Mouse (Mus musculus): ENCODE results near the gene Mvb12b.
"Not testable (repeated sequence)": the region's sequence is repeated elsewhere in the genome, so short reads cannot be mapped to it uniquely, and the experiment has no call there.

Gene Mvb12b

DNA sequence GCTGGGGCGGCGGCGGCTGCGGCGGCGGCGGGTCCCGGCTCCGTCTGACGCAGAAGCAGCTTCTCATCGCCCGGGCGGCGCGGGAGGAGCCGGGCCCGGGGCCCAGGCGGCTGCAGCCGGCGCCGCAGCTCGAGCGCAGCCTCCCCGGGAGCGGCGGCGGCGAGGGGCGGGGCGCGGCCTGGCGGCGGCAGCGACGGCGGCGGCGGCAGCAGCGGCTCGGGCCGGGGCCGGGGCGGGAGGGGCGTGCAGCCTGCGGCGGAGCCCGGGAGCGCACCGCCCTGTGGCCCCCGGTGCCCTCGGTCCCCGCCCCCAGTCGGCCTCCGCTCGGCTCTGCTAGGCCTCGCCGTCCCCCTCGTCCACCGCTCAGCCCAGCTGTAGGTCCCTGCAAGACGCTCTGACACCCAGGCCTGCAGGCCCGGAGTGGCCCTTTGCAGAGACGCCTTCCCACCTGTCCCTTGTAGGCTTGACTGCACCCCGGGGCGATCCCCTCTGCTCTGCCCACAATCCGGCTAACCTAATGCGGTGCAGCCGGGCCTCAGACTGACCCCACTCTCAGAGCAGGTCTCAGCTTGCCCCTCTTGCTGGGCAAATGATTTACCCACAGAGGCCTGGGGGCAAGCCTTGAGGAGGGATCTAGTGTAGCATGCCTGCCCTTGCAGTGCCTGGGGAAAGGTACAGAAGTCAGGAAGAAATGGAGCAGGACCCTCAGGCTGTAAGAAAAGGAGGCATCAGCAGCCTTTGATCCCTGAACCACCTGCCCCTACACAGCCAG lies at the start of gene Mvb12b:
Mvb12b (minus strand) TSS at position 619 of the 772 bp plus-strand sequence.
- no peak for DNase-seq (ENCODE audit: low spot score in 2 of 2)

DNA sequence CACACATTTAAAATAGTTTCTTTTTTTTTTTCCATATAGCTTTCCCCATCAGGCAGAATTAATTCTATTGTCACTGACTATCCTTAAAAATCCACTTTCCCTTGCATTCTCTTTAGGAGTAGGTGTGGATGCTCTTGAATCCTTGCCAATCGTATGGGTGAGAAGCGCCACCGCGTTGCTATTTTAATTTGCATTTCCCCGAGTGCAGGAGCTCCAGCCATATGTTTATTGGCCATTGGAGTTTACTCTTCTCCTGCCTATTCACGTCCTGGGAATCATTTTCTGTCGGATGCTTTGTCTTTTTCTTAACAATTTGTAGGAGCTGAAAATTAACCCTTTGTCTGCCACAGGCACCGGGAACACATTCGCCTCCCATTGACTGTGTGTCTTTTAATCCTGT lies 48.0 kb upstream of the Mvb12b start:
- no peak for DNase-seq (ENCODE audit: low spot score in 2 of 2)

DNA sequence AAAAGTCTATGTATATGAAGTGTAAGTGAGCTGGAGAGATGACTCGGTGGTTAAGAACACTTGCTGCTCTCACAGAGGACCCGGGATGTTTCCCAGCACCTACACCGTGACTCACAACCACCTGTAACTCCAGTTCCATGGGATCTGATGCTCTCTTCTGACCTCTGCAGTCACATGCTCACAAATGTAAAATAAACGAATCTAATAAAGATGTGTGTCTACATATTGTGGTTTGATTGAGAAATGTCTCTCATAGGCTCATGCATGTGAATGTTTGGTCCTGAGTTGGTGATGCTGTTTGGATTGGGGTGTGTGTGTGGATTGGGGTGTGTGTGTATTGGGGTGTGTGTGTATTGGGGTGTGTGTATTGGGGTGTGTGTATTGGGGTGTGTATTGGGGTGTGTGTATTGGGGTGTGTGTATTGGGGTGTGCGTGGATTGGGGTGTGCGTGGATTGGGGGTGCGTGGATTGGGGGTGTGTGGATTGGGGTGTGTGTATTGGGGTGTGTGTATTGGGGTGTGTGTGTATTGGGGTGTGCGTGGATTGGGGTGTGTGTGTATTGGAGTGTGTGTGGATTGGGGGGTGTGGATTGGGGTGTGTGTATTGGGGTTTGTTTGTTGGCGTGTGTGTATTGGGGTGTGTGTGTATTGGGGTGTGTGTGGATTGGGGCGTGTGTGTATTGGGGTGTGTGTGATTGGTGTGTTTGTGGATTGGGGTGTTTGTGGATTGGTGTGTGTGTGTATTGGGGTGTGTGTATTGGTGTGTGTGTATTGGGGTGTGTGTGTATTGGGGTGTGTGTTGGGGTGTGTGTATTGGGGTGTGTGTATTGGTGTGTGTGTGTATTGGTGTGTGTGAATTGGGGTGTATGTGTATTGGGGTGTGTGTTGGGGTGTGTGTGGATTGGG lies 46.1 kb upstream of the Mvb12b start:
- no peak for DNase-seq (ENCODE audit: low spot score in 2 of 2)

DNA sequence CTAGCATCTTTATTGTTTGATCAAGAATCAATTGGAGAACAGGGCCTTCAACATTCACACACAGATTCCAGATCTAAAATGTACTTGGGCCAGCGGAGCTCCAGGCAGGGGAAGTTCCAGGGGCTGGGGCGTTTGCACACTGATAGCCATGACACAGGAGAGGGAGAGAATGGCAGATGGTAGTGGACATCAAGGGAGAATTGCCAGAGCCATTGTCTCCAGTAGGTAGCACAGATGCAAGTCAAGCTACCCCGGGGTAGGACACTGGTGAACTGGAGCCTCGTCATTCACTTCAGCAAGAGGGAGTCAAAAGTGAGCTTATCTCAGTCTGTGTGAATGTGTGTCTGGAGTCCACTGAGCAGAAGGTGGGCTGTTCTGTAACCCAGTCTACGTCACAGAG lies 43.4 kb upstream of the Mvb12b start:
- DNase-seq (ENCODE audit: low spot score in 2 of 2), result no peak

DNA sequence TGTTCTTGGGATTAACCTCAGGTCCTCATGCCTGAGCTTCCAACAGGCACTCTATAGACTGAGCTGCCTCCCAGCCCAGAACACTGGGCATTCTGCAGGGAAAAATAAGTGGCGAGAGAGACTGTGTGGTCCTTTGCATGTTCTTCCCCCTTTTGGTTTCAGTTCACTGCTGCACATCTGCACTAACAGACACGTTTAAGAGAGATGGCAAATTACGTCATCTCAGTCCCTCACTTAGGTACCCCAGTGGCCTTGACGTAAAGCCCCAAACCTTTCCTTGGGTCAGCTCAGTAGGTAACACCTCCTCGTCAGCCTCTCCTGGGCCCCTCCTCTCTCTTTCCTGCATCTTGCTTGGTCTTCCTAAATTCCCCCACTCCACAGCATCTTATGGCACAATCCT lies 37.5 kb upstream of the Mvb12b start:
- DNase-seq (ENCODE audit: low spot score in 2 of 2), result no peak

DNA sequence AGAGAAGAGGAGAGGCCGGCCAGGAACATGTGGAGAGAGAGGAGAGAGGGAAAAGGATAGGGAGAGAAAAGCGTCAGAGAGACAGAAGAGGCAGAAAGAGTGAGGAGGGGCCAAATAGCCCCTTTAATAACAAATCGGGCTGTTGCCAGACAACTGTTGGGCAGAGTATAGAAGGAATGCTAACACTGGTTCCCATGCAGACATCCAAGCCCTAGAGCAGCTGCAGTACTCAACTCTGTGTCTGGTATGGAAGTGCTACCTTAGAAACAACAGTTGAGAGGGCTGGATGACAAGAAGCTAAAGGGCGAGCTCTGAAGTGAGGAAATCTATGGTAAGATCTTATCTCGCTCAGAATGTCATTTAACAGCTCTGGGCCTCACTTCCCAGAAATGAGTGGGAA lies 35.7 kb upstream of the Mvb12b start:
- no peak for DNase-seq (ENCODE audit: low spot score in 2 of 2)

DNA sequence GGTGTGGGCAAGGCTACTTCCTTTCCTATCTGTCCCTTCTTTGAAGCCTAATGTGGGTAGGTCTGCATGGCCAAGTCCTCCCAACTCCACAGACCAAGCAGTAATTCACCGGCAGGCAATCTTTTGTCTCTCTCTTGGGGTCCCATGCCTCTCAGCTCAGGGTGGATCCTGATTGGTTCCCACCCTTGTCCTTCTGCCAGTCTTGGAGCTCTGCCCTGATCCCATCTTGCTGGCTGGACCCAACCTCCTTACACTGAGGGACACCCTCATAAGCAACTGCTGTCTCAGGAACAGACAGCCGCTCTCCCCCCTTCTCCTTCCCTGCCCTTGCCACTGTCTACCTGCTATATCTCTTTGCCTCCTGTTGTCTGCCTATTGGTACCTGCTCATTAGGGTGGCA lies 34.7 kb upstream of the Mvb12b start:
- DNase-seq (ENCODE audit: low spot score in 2 of 2), result no peak

DNA sequence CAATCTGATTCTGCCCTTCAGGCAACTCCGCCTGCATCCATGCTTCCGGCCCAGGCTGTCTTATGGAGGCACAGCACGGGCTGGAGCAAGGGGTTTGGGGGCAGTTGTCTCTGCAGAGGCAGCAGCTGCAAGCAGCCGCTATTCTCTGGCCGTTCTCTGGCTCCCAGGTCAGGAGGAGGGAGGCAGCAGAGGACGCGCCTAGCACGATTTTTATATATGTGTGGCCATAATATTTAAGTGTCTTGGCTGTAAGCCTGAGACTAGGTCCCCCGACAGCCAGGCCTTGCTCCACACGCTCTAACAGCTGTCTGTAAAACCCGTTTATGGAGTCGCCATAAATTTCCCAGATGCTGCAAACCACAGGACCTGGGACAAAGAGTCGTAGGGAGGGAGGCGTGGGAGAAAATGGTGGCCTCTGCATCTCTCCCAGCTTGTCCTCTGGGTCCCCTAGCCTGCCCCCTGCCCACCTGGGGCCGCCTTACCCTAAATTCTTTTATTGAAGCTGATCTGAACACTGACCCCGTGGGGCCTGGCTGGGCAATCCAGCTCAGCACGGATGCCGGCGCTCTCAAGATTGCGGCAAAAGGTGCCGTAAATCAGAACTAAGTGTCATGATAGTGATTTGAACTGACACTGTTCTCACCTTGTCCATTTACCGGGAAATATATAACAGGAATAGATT lies 32.3 kb upstream of the Mvb12b start:
- no peak for DNase-seq (ENCODE audit: low spot score in 2 of 2)

DNA sequence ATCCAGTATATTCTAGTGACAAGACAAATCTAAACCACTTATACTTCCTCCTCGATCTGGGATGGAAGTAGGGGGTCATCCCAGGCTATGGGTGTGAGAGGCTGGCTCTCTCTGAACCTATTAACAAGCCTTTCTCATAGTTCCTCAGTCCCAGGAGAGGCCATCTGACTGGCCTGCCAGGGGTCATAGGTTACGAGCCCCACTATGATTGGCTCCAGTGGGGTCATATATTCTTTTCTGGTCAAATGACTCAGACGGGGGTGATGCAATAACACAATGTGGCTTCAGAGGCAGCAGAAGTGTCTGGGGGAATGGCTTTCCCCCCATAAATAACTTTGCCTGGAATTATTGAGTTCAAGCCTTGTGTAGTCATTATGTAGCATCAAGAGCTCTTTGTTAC lies 31.1 kb upstream of the Mvb12b start:
- DNase-seq (ENCODE audit: low spot score in 2 of 2), result no peak

DNA sequence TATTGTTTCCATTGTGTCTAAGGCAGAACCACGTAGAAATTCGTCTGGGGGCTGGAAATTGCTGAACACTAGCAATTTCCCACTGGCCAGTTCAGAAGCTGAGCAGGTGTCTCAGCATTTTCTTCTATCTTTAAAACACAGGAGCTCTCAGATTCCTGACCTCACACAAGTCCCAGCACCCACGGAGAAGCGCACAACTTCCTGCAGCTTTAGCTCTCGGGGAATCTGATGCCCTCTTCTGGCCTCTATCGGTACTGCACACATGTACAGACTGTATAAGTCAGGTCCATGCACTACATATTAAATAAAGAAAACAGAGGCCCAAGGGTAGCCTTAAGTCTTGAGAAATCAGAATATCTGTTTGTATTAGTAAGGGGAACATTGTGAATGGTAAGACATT lies 30.6 kb upstream of the Mvb12b start:
- DNase-seq (ENCODE audit: low spot score in 2 of 2), result no peak

DNA sequence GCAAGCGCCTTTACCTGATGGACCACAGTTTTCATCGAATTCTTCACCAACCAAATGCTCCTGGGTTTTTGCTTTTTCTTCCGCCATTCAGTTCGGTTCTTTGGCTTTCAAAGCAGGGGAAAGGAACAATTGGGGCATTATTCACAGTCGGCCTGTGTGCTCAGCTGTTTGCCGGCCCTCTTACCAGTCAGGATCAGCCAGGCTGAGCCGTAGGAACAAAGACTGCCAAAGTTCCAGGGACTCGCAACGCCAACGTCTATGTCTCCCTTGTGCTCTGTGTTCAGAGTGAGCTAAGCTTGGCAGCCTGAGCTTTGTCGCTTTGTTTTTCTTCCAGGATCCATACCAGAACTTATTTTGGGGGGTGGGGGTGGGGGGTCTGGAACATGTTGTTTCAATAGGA lies 28.9 kb upstream of the Mvb12b start:
- DNase-seq (ENCODE audit: low spot score in 2 of 2), result no peak

DNA sequence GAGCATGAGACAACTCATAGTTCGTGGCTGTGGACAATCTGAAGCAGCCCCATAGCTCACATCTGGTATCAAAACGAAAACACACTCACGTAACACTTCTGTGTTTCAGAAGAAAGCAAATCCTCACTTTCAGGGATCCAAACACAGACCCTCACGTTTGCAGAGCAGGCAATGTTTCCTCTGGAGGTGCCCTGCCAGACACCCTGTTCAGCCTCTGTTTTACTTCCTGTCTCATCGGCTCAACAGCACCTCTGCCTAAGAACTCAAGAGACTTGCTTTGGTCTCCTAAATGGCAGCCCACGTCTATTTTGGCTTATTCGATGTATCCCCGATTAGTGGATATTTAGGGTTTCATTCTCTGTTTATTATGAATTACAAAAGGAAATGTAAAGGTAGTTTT lies 27.3 kb upstream of the Mvb12b start:
- DNase-seq (ENCODE audit: low spot score in 2 of 2), result no peak

DNA sequence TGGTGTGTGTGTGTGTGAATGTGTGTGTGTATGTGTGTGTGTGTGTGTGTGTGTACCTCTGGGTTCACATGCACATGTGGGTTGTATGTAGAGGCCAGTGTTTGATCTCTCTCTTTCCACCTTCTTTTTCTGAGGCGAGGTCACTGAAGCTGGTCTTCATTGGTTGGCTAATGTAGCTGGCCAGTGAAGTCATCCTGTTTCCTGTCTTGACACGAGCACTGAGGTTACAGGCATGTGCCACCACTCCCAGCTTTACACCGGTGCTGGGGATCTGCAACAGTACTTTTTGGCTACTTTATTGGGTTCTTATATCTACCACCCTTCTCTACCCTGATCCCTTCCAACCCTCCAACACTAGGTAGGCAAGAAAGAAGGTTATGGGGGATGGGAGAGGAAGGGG lies 26.6 kb upstream of the Mvb12b start:
- DNase-seq (ENCODE audit: low spot score in 2 of 2), result no peak

DNA sequence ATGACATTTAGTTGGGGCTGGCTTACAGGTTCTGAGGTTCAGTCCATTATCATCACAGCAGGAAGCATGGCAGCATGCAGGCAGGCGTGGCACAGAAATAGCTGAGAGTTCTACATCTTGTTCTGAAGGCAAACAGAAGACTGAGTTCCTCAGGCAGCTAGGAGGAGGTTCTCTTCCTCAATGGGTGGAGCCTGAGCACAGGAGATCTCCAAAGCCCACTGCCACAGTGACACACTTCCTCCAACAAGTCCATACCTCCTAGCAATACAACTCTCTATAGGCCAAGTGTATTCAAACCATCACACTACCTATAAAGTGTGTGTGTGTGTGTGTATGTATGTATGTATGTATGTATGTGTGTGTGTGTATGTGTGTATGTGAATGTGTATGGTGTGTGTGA lies 25.9 kb upstream of the Mvb12b start:
- not testable (repeated sequence) for DNase-seq (ENCODE audit: low spot score in 2 of 2)

DNA sequence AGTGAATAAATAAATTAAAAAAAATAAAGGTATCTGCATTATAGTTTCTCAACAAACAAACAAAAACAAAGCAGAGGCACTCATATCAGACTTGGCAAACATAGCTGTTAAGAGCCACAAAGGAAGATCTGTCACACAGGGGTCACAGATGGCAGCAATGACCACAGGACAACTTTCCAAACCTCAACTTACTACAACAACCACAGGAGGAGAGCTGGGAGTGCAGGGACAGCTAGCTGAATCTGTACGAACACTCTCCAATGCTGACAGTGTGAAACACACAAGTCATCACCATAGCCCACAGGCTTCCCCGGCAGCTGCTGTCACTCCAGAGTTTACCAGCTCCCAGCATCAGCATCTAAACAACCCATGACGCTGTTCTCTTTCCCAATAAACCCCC lies 25.0 kb upstream of the Mvb12b start:
- DNase-seq (ENCODE audit: low spot score in 2 of 2), result no peak

DNA sequence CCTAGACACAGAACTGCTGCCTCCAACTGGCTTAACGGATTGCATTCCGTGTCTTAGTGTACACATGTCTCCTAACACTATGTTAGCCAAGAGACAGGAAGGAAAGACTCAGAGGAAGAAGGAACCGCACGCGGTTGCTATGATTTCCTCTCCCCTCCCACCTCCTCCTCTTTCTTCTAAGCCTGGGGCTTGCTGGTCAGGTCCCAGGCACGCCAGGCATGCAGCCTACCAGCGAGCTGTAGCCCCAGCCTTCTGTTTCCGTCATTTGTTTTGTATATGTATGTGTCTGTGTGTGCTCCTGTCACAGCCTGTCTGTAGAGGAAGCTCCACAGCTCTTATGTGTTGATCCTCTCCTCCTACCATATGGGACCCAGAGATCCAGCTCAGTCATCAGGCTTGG lies 20.6 kb upstream of the Mvb12b start:
- DNase-seq (ENCODE audit: low spot score in 2 of 2), result peak; percentile 17 to 20

DNA sequence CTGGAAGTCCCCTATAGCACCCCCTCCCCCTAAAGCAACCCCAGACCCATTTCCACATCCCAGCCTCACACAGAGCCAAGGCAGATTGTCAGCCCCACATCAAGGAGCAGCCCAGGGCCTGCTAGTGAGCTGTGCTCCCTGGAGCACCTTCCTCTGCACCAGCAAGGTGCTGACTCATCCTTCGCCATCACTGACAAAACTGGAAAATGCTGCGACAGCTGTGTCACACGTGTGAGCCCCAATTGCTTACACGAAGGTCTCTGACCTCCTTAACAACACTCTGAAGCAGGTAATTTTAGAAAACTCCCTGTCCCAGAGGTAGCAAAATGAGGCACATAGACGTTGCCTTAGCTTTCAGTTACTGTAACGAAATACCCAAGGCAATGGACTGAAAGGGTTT lies 19.4 kb upstream of the Mvb12b start:
- DNase-seq (ENCODE audit: low spot score in 2 of 2), result no peak

DNA sequence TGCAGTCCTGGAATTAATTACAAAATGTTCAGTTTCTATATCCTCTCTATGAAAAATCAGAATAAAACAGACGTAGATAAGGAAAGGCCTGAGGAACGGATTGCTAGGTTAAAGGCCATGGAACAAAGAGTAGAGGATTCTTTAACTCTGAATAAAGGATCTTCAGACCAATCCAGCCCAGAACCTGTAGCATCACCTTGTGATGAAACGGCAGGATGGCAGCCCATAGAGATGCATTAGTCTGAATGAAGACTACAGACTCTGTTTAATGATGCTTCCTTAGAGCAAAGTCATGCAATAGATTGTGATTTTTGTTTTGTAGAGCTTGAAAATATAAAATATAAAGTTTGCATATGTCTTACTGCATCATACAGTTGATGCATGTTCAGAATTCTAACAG lies 8.1 kb upstream of the Mvb12b start:
- DNase-seq (ENCODE audit: low spot score in 2 of 2), result no peak

DNA sequence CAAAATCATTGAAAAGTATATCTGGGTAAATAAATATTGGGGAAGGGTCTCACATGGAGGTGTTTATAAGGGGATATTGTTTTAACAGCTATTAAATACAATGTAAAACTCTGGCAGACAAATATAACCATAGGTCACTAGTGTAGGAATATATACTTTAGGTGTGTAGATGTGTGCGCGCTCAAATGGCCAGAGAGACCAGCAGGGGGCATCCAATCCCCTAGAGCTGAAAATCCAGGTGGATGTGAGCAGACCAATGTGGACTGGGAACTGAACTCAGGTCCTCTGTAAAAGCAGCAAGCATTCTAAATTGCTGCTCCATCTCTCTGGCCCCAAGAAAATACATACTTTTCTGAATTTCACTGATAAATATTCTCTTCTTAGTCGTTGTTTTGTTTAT lies 5.4 kb upstream of the Mvb12b start:
- no peak for DNase-seq (ENCODE audit: low spot score in 2 of 2)

DNA sequence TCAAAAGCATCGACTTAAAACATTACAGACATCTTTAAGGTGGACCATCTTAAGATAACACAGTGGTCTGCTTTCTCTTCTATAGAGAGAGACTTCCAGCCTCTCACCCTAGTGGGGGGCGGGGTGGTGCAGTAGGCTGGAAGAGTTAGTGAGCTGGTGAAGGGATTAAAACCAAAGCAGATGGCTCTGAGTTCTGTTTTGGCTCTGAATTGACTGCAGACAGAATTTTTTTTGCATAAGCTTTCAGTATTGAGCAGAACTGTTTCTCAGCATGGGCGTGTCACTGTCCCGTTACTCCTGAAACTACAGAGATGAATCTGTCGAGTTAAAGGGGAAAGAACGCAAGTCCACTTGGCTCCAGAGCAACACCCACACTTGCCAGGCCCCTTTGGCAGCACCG lies 4.6 kb upstream of the Mvb12b start:
- no peak for DNase-seq (ENCODE audit: low spot score in 2 of 2)

DNA sequence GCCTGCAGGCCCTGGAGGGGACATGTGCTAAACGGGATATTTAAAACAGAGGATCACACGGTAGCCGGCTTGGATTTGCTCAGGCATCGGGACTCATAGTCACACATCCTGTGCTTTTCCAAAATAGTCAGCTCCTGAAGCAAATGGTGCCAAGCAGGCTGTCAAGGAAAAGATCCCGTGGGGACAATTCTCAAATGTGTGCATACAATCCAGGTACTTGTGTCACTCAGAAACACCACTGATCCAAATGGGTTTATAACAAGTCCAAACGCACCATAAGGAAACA lies 297 bp upstream of the Mvb12b start:
- DNase-seq (ENCODE audit: low spot score in 2 of 2), result no peak

DNA sequence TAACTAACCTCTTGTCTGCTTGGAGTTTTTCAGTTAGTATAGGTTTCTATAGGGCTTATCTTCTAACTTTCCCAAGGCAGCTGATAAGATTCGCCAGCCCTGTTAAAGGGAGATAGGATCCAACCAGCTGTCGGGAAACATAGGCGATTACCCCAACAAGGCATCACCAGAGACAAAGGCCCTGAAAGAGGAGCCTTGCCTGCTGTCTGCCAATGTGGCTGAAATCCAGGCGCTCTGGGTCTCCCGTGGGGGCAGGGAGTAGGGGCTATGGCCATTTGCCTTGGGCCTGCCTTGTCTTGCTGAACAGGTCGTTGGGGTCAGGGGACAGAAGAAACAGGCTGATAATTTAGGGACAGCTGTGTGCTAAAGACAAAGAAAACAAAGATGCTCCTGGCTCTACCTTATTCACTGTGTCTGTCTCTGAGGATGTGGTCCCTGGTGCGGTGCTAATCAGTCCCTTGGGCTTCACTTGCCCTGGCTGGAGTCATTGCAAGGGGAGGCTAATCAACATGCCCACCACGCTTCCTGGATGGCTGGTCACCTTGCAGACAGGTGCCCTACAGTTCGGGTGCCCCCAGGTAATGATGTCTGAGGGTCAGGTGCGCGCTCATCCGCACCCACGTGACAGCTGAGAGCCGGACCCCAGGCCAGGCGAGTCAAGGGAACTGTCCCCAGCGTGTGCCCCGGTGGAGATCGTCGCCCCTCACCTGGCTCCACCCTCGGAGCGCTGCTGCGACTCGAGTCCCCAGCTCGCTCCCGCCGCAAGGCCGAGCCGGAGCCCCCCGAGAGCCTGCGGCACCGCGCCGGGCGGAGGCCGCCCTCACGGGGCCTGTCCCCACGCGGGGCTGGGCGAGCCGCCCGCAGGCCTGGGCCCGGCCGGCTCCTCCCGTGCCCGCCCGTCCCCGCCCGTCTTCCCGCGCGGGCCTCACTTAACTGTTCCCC lies 1.1 kb downstream of the Mvb12b start:
- DNase-seq (ENCODE audit: low spot score in 2 of 2), result peak in 1 of 2 experiments; percentile 59

All from frontal cortex, postnatal 10 days (tissue).